Mouse (Mus musculus): ENCODE data around the gene Dlgap5. TPM values are rescaled to one million over a fixed set of nuclear protein-coding genes. Genes with fewer than 3 reads are reported as not detected.

The Dlgap5 gene
- polyA plus RNA-seq, 2 experiments, result 32.5 to 37.9 TPM

DNA sequence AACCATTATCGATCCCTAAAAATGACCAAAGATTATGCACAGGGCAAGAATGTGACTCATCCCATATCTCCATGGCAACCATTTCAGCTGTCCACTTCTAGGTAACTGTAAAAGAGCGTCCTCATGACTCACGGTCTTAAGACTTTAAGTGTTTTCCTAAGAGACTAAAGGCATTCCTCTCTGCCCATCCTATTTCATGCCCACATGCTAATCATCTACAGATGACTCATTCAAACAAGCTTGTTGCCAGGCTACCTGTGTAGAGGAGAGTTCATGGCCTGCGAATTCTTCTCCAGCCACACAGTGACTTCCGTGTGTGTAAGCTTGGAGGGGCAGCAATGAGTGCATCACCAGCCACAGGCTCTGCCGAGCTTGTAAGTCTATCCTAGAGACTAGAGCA lies 46.5 kb downstream of the Dlgap5 start:
- Histone ChIP-seq H3K4me3 (replicated peaks; ENCODE audit: low read length) (no peak overlapping the region), H3K27me3 (ENCODE audit: control insufficient read depth, insufficient read depth, low read length) (peaks cover 9% of the 10 kb centered on the region), H3K4me1 (ENCODE audit: control insufficient read depth, insufficient read depth, low read length) (peaks cover 10% of the 10 kb centered on the region), H3K27ac (replicated peaks; ENCODE audit: low read depth, low read length) (no peak overlapping the region), H3K9ac (ENCODE audit: low read depth, low read length, severe bottlenecking) (no peak overlapping the region), H3K9me3 (ENCODE audit: control insufficient read depth, low read length) (no peaks in the 10 kb centered on the region), H3K4me2 (replicated peaks; ENCODE audit: low read depth, low read length, severe bottlenecking) (no peak overlapping the region), H3K36me3 (ENCODE audit: control insufficient read depth, insufficient read depth, low read length) (no peaks in the 10 kb centered on the region)
- ATAC-seq (ENCODE audit: low FRiP score, low read depth) (no peak), DNase-seq (ENCODE audit: low spot score) (no peak)
- no peak for TF ChIP-seq POLR2A (IDR thresholded peaks at IDR 0.05; ENCODE audit: borderline replicate concordance, extremely low read depth, insufficient read depth, insufficient read length)
- WGBS, result 69% methylated on average over 6 of the region's 6 CpGs

DNA sequence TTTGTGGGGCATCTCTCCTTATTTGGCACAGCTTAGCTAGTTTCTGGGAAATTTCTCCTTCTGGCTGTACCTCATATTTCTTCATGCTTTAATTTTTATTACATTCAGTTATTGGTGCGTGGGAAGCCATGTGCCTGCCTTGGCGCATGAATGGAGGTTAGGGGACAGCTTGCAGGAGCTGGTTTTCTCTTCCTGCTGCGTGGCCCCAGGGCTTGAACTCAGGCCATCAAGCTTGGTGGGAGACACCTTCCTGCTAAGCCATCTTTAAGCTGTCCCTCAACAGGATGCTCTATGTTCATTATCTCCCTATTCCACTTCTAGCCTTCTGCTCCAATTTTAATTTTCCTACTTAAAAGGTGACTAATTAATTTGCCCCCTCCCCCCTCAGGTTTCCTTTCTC lies 47.4 kb downstream of the Dlgap5 start:
- WGBS, result 53% methylated on average over 3 of the region's 3 CpGs
- no peak overlapping the region for H3K9ac ChIP-seq (ENCODE audit: low read depth, low read length, severe bottlenecking)
- no peaks in the 10 kb centered on the region for H3K9me3 ChIP-seq (ENCODE audit: control insufficient read depth, low read length)
- peaks cover 10% of the 10 kb centered on the region for H3K4me1 ChIP-seq (ENCODE audit: control insufficient read depth, insufficient read depth, low read length)
- no peaks in the 10 kb centered on the region for H3K36me3 ChIP-seq (ENCODE audit: control insufficient read depth, insufficient read depth, low read length)
- TF ChIP-seq POLR2A (IDR thresholded peaks at IDR 0.05; ENCODE audit: borderline replicate concordance, extremely low read depth, insufficient read depth, insufficient read length), result no peak
- ATAC-seq (ENCODE audit: low FRiP score, low read depth) (no peak), DNase-seq (ENCODE audit: low spot score) (no peak)
- H3K4me2 ChIP-seq (replicated peaks; ENCODE audit: low read depth, low read length, severe bottlenecking), result no peak overlapping the region
- no peak overlapping the region for H3K27ac ChIP-seq (replicated peaks; ENCODE audit: low read depth, low read length)
- H3K27me3 ChIP-seq (ENCODE audit: control insufficient read depth, insufficient read depth, low read length), result peaks cover 9% of the 10 kb centered on the region
- no peak overlapping the region for H3K4me3 ChIP-seq (replicated peaks; ENCODE audit: low read length)

DNA sequence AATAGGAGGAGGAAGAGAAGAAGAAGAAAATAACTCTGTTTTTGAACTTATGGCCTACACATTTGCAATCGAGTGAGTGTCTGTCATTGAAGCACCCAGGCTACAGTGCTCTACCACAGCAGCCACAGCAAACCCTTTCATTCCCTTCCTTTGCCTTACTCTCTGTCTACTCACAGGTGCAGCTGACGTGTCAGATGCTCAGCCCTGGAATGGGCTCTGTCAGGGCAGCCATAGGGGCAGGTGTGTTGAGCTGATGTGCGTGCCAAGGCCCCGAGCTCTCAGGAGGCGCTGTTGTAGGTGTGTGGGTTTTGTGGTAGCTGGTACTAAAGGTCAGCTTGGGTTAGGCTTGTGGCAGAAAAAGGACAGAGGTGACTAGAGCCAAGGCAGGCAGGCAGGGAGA lies 48.5 kb downstream of the Dlgap5 start:
- Histone ChIP-seq H3K4me1 (ENCODE audit: control insufficient read depth, insufficient read depth, low read length) (peaks cover 10% of the 10 kb centered on the region), H3K9ac (ENCODE audit: low read depth, low read length, severe bottlenecking) (no peak overlapping the region), H3K27me3 (ENCODE audit: control insufficient read depth, insufficient read depth, low read length) (peaks cover 9% of the 10 kb centered on the region), H3K4me3 (replicated peaks; ENCODE audit: low read length) (no peak overlapping the region), H3K27ac (replicated peaks; ENCODE audit: low read depth, low read length) (no peak overlapping the region), H3K4me2 (replicated peaks; ENCODE audit: low read depth, low read length, severe bottlenecking) (no peak overlapping the region), H3K36me3 (ENCODE audit: control insufficient read depth, insufficient read depth, low read length) (no peaks in the 10 kb centered on the region), H3K9me3 (ENCODE audit: control insufficient read depth, low read length) (no peaks in the 10 kb centered on the region)
- DNase-seq (ENCODE audit: low spot score) (no peak), ATAC-seq (ENCODE audit: low FRiP score, low read depth) (no peak)
- 86% methylated on average over 5 of the region's 5 CpGs for WGBS
- TF ChIP-seq POLR2A (IDR thresholded peaks at IDR 0.05; ENCODE audit: borderline replicate concordance, extremely low read depth, insufficient read depth, insufficient read length), result no peak

DNA sequence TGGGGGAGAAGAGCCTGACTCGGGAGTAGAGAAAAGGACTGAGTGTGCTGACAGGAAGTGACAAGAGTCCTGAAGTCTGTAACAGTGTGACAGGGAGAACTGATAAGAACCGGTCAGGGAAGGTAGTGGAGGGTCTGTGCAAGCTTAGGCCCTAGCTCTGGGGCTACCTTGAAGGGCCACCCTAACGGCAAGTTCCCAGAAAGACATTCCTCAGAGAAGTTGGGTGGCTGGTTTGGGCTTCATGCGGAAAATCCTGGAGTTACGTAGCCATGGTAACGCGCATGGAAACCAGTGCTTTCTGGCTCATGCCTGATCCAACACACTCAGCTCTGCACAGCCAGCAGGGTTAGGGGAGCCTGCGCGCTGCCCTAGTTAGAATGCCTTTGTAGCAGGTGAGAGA lies 50.7 kb downstream of the Dlgap5 start, which contains the start of gene Lgals3:
Gene Lgals3 (plus strand): TSS at position 291 of the 400 bp plus-strand sequence.
- Histone ChIP-seq H3K4me2 (replicated peaks; ENCODE audit: low read depth, low read length, severe bottlenecking) (no peak within 1 kb of the TSS), H3K27me3 (ENCODE audit: control insufficient read depth, insufficient read depth, low read length) (no peaks in the 10 kb centered on the region), H3K9ac (ENCODE audit: low read depth, low read length, severe bottlenecking) (no peak within 1 kb of the TSS), H3K4me3 (replicated peaks; ENCODE audit: low read length) (no peak within 1 kb of the TSS), H3K4me1 (ENCODE audit: control insufficient read depth, insufficient read depth, low read length) (peaks cover 2% of the 10 kb centered on the region), H3K9me3 (ENCODE audit: control insufficient read depth, low read length) (no peaks in the 10 kb centered on the region), H3K27ac (replicated peaks; ENCODE audit: low read depth, low read length) (no peak within 1 kb of the TSS), H3K36me3 (ENCODE audit: control insufficient read depth, insufficient read depth, low read length) (no peaks in the 10 kb centered on the region)
- 44% methylated on average over 9 of the region's 9 CpGs for WGBS
- DNase-seq (ENCODE audit: low spot score) (peak; percentile 58), ATAC-seq (ENCODE audit: low FRiP score, low read depth) (peak; percentile 74)
- no peak for TF ChIP-seq POLR2A (IDR thresholded peaks at IDR 0.05; ENCODE audit: borderline replicate concordance, extremely low read depth, insufficient read depth, insufficient read length)

DNA sequence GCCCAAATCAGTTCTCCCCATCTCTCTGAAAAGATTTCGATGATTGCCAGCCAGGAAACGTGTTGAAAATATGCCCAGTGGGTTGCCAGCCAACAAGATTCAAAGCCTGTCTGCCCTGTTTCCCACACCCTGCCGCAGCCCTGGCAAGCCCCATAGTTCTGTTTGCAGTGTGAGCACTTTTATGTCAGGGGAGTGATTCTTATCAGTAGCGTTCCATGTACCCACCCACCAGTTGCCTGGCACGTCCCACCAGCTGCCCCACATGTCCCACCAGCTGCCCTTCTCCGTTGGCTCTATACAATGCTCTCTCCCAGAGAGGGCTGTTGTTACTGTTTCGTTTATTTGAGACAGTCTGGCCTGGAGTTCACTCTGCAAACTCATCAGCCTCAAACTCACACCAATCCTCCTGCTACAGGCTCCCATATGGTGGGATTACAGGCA lies 51.3 kb downstream of the Dlgap5 start:
- TF ChIP-seq POLR2A (IDR thresholded peaks at IDR 0.05; ENCODE audit: borderline replicate concordance, extremely low read depth, insufficient read depth, insufficient read length), result no peak
- Histone ChIP-seq H3K9me3 (ENCODE audit: control insufficient read depth, low read length) (no peaks in the 10 kb centered on the region), H3K9ac (ENCODE audit: low read depth, low read length, severe bottlenecking) (no peak overlapping the region), H3K4me2 (replicated peaks; ENCODE audit: low read depth, low read length, severe bottlenecking) (no peak overlapping the region), H3K27me3 (ENCODE audit: control insufficient read depth, insufficient read depth, low read length) (no peaks in the 10 kb centered on the region), H3K36me3 (ENCODE audit: control insufficient read depth, insufficient read depth, low read length) (no peaks in the 10 kb centered on the region), H3K4me1 (ENCODE audit: control insufficient read depth, insufficient read depth, low read length) (peaks cover 2% of the 10 kb centered on the region), H3K4me3 (replicated peaks; ENCODE audit: low read length) (no peak overlapping the region), H3K27ac (replicated peaks; ENCODE audit: low read depth, low read length) (no peak overlapping the region)
- ATAC-seq (ENCODE audit: low FRiP score, low read depth) (no peak), DNase-seq (ENCODE audit: low spot score) (peak; percentile 10)
- WGBS, result 49% methylated on average over 7 of the region's 7 CpGs

Measured in limb, embryonic 14.5 days (tissue).